Mouse (Mus musculus) bone marrow, adult 2 months (tissue): ENCODE results near the gene Apaf1. TPM values are rescaled to one million over a fixed set of nuclear protein-coding genes. Genes with fewer than 3 reads are reported as not detected.

Source experiments
- H3K27ac ChIP-seq: fragments of 200-500 bp; 2 replicates; pipeline ENCODE4 v1.5.1; 2012; ENCODE audit warnings: low read depth, mild to moderate bottlenecking, control low read depth, inconsistent platforms, low read length; ENCODE audit not compliant: control insufficient read depth, poor library complexity, insufficient read depth
- H3K4me1 ChIP-seq: fragments of 200-500 bp; 2 replicates; pipeline ENCODE4 v1.6.1; 2011; ENCODE audit warnings: low read length; ENCODE audit not compliant: control insufficient read depth, insufficient read depth
- H3K4me3 ChIP-seq: fragments of 200-500 bp; replicated peaks from 2 replicates; pipeline ENCODE3; 2011; ENCODE audit warnings: mild to moderate bottlenecking, low read depth, low read length, control low read depth; ENCODE audit not compliant: control insufficient read depth
- CTCF ChIP-seq: fragments of 200-500 bp; IDR thresholded peaks from 2 replicates; pipeline ENCODE4 v1.5.1; 2011; ENCODE audit warnings: low read length, control low read depth; ENCODE audit not compliant: control insufficient read depth, insufficient read depth
- POLR2A ChIP-seq: fragments of 200-500 bp; IDR thresholded peaks from 2 replicates; pipeline ENCODE4 v1.6.1; 2011; ENCODE audit warnings: low read depth, mild to moderate bottlenecking, control low read depth, low read length, borderline replicate concordance; ENCODE audit not compliant: control insufficient read depth
- WGBS: fragments of 180-500 bp; shearing (Covaris S2); methylation state at CpG from one replicate; pipeline ENCODE4 v1.1.7; 2018; 5-methylcytosine and 5-hydroxymethylcytosine counted together
- polyA plus RNA-seq: library from polyadenylated mRNA; stranded (reverse); fragments of >200 nt; gene quantifications from 2 replicates; pipeline ENCODE4 v1.2.4, GENCODE M21; 2011; ENCODE audit warnings: low replicate concordance; ENCODE audit not compliant: missing spikeins, insufficient read depth, insufficient read length

Gene Apaf1
- polyA plus RNA-seq, 1 experiment: 35.4 TPM

GRCm38 (mm10) chr10:90981811-90982210 is 100.8 kb downstream of the Apaf1 start:
- TF ChIP-seq CTCF (no peak), POLR2A (no peak)
- Histone ChIP-seq H3K4me3 (no peak overlapping the region), H3K27ac (no peak overlapping the region), H3K4me1 (peaks cover 1% of the 10 kb centered on the region; the same call in 1 of the 2 replicates)
- 82% methylated on average over 4 of the region's 4 CpGs for WGBS

- TF ChIP-seq POLR2A (no peak), CTCF (no peak)
- 46% methylated on average over 6 of the region's 6 CpGs for WGBS
- H3K4me3 ChIP-seq: no peak overlapping the region
- no peak overlapping the region for H3K27ac ChIP-seq
- H3K4me1 ChIP-seq: peaks cover 1% of the 10 kb centered on the region; the same call in 1 of the 2 replicates
Observed at GRCm38 (mm10) chr10:90974491-90974890, 108.1 kb downstream of the Apaf1 start.

GRCm38 (mm10) chr10:90974084-90974483 is 108.5 kb downstream of the Apaf1 start:
- TF ChIP-seq POLR2A (no peak), CTCF (no peak)
- Histone ChIP-seq H3K4me3 (no peak overlapping the region), H3K4me1 (peaks cover 1% of the 10 kb centered on the region; the same call in 1 of the 2 replicates), H3K27ac (no peak overlapping the region)
- 61% methylated on average over 2 of the region's 2 CpGs for WGBS

- TF ChIP-seq CTCF (no peak), POLR2A (no peak)
- 42% methylated on average over 4 of the region's 4 CpGs for WGBS
Observed at GRCm38 (mm10) chr10:90970560-90970959, 112.0 kb downstream of the Apaf1 start.

GRCm38 (mm10) chr10:90969355-90970174 is 113.0 kb downstream of the Apaf1 start:
- Histone ChIP-seq H3K4me1 (no peaks in the 10 kb centered on the region; the same call in 1 of the 2 replicates), H3K4me3 (no peak overlapping the region), H3K27ac (no peak overlapping the region; the same call in 1 of the 2 replicates)
- TF ChIP-seq CTCF (no peak), POLR2A (no peak)
- WGBS: 5% methylated on average over 72 of the region's 72 CpGs

More at GRCm38 (mm10) chr10:90970560-90970959, 112.0 kb downstream of the Apaf1 start:
- Histone ChIP-seq H3K4me1 (no peaks in the 10 kb centered on the region; the same call in 1 of the 2 replicates), H3K27ac (no peak overlapping the region), H3K4me3 (no peak overlapping the region)

GRCm38 (mm10) chr10:90968247-90968646 is 114.3 kb downstream of the Apaf1 start:
- 91% methylated on average over 10 of the region's 10 CpGs for WGBS
- Histone ChIP-seq H3K4me3 (no peak overlapping the region), H3K27ac (no peak overlapping the region), H3K4me1 (no peaks in the 10 kb centered on the region; the same call in 1 of the 2 replicates)
- TF ChIP-seq POLR2A (no peak), CTCF (no peak)

GRCm38 (mm10) chr10:90966821-90967220 is 115.7 kb downstream of the Apaf1 start:
- no peak for TF ChIP-seq CTCF
- no peak for TF ChIP-seq POLR2A
- WGBS: 4% methylated on average over 9 of the region's 9 CpGs
- H3K4me3 ChIP-seq: no peak overlapping the region
- H3K4me1 ChIP-seq: no peaks in the 10 kb centered on the region; the same call in 1 of the 2 replicates
- no peak overlapping the region for H3K27ac ChIP-seq

- Histone ChIP-seq H3K4me3 (no peak overlapping the region), H3K4me1 (no peaks in the 10 kb centered on the region; the same call in 1 of the 2 replicates), H3K27ac (no peak overlapping the region)
- TF ChIP-seq POLR2A: no peak
- TF ChIP-seq CTCF: no peak
- 64% methylated on average over 14 of the region's 14 CpGs for WGBS
Observed at GRCm38 (mm10) chr10:90965671-90966315, 116.8 kb downstream of the Apaf1 start.
